Mouse (Mus musculus) forebrain, embryonic 15.5 days (tissue): ENCODE data around the gene Smim26. TPM values are rescaled to one million over a fixed set of nuclear protein-coding genes. Genes with fewer than 3 reads are reported as not detected.
"Not testable (repeated sequence)": the region's sequence is repeated elsewhere in the genome, so short reads cannot be mapped to it uniquely, and the experiment has no call there.

ENCODE experiments used
- ATAC-seq: fragments of 200-750 bp; cut with Nextera tagmentation; replicated peaks from 2 replicates; pipeline ENCODE4 v1.8.0; 2017; ENCODE audit warnings: mild to moderate bottlenecking, moderate TSS enrichment, moderate library complexity
- H3K27ac ChIP-seq: fragments of 300-500 bp; sonication (generic); replicated peaks from 2 replicates; pipeline ENCODE4 v1.5.1; 2015; ENCODE audit warnings: mild to moderate bottlenecking, inconsistent platforms
- H3K27me3 ChIP-seq: fragments of 300-500 bp; sonication (generic); 2 replicates; pipeline ENCODE4 v1.6.1; 2015; ENCODE audit warnings: inconsistent platforms
- H3K36me3 ChIP-seq: fragments of 300-500 bp; sonication (generic); 2 replicates; pipeline ENCODE4 v1.6.1; 2015; ENCODE audit warnings: mild to moderate bottlenecking, inconsistent platforms
- H3K4me1 ChIP-seq: fragments of 300-500 bp; sonication (generic); 2 replicates; pipeline ENCODE4 v1.6.1; 2015; ENCODE audit warnings: inconsistent platforms
- H3K4me2 ChIP-seq: fragments of 300-500 bp; sonication (generic); replicated peaks from 2 replicates; pipeline ENCODE4 v1.6.1; 2015; ENCODE audit warnings: mild to moderate bottlenecking, inconsistent platforms
- H3K4me3 ChIP-seq: fragments of 300-500 bp; sonication (generic); 2 replicates; pipeline ENCODE4 v1.5.1; 2015; ENCODE audit warnings: mild to moderate bottlenecking, inconsistent platforms
- H3K9ac ChIP-seq: fragments of 300-500 bp; sonication (generic); replicated peaks from 2 replicates; pipeline ENCODE4 v1.6.1; 2015; ENCODE audit warnings: mild to moderate bottlenecking, inconsistent platforms
- H3K9me3 ChIP-seq: fragments of 300-500 bp; sonication (generic); 2 replicates; pipeline ENCODE4 v1.6.1; 2016; ENCODE audit warnings: inconsistent platforms
- WGBS: fragments of 180-500 bp; shearing (Covaris S2); methylation state at CpG from one replicate; pipeline ENCODE4 v1.1.7; 2015; ENCODE audit warnings: mixed read lengths; 5-methylcytosine and 5-hydroxymethylcytosine counted together
- polyA plus RNA-seq: library from polyadenylated mRNA; unstranded; fragments of >200 nt; fragmentation: Nextera tagmentation; extraction: Ambion mirVana; gene quantifications from 2 replicates; pipeline ENCODE4 v1.2.1, GENCODE M21; 2015

The Smim26 gene
- polyA plus RNA-seq = 53.5 and 56.9 TPM in 2 replicates

- Histone ChIP-seq H3K4me3 (peak within 1 kb of the TSS; percentile 65), H3K36me3 (peaks cover 7% of the 10 kb centered on the region; the same call in 1 of the 2 replicates), H3K27me3 (no peaks in the 10 kb centered on the region), H3K27ac (no peak within 1 kb of the TSS), H3K4me1 (peaks cover 9% of the 10 kb centered on the region), H3K4me2 (peak within 1 kb of the TSS; percentile 53), H3K9ac (peak within 1 kb of the TSS; percentile 61), H3K9me3 (no peaks in the 10 kb centered on the region)
- ATAC-seq = peak; percentile 98
- 2% methylated on average over 31 of the region's 31 CpGs for WGBS
These were observed at the start of gene Smim26 for GRCm38 (mm10) chr2:144593951-144594651. Smim26 (plus strand) TSS chr2:144594054.

- 74% methylated on average over 6 of the region's 6 CpGs for WGBS
These were observed 49.2 kb upstream of the Smim26 start for GRCm38 (mm10) chr2:144544630-144545029.

GRCm38 (mm10) chr2:144545061-144545460 is 48.8 kb upstream of the Smim26 start:
- Histone ChIP-seq H3K4me2 (no peak overlapping the region), H3K36me3 (peaks cover 54% of the 10 kb centered on the region)
- 93% methylated on average over 2 of the region's 2 CpGs for WGBS

More at GRCm38 (mm10) chr2:144544630-144545029, 49.2 kb upstream of the Smim26 start:
- H3K27me3 ChIP-seq = no peaks in the 10 kb centered on the region
- H3K4me3 ChIP-seq = no peak overlapping the region
- H3K9ac ChIP-seq = no peak overlapping the region
- peaks cover 9% of the 10 kb centered on the region; the same call in 1 of the 2 replicates for H3K4me1 ChIP-seq
- peaks cover 58% of the 10 kb centered on the region for H3K36me3 ChIP-seq
- no peak for ATAC-seq
- no peak overlapping the region for H3K27ac ChIP-seq
- H3K4me2 ChIP-seq = no peak overlapping the region
- H3K9me3 ChIP-seq = no peaks in the 10 kb centered on the region

GRCm38 (mm10) chr2:144545481-144545880 is 48.4 kb upstream of the Smim26 start:
- Histone ChIP-seq H3K36me3 (peaks cover 49% of the 10 kb centered on the region), H3K27ac (no peak overlapping the region), H3K4me1 (peaks cover 15% of the 10 kb centered on the region), H3K4me2 (no peak overlapping the region), H3K27me3 (no peaks in the 10 kb centered on the region), H3K4me3 (no peak overlapping the region), H3K9ac (no peak overlapping the region), H3K9me3 (no peaks in the 10 kb centered on the region)
- no peak for ATAC-seq
- 67% methylated on average over 1 of the region's 1 CpGs for WGBS

More at GRCm38 (mm10) chr2:144545061-144545460, 48.8 kb upstream of the Smim26 start:
- Histone ChIP-seq H3K9me3 (no peaks in the 10 kb centered on the region), H3K27ac (no peak overlapping the region), H3K4me1 (peaks cover 13% of the 10 kb centered on the region), H3K27me3 (no peaks in the 10 kb centered on the region), H3K4me3 (no peak overlapping the region), H3K9ac (no peak overlapping the region)
- no peak for ATAC-seq

GRCm38 (mm10) chr2:144547559-144547958 is 46.3 kb upstream of the Smim26 start:
- H3K27me3 ChIP-seq = no peaks in the 10 kb centered on the region
- no peak overlapping the region for H3K4me3 ChIP-seq
- peaks cover 15% of the 10 kb centered on the region for H3K4me1 ChIP-seq
- H3K36me3 ChIP-seq = peaks cover 36% of the 10 kb centered on the region
- ATAC-seq = no peak
- no peak overlapping the region for H3K4me2 ChIP-seq
- 75% methylated on average over 4 of the region's 4 CpGs for WGBS
- no peaks in the 10 kb centered on the region for H3K9me3 ChIP-seq
- H3K9ac ChIP-seq = no peak overlapping the region
- no peak overlapping the region for H3K27ac ChIP-seq

GRCm38 (mm10) chr2:144550529-144550928 is 43.3 kb upstream of the Smim26 start, which contains the start of gene Rbbp9:
Rbbp9 (minus strand) TSS chr2:144550869.
- H3K9ac ChIP-seq = peak within 1 kb of the TSS; percentile 78
- H3K27me3 ChIP-seq = no peaks in the 10 kb centered on the region
- no peaks in the 10 kb centered on the region for H3K9me3 ChIP-seq
- H3K4me1 ChIP-seq = peaks cover 21% of the 10 kb centered on the region
- peak within 1 kb of the TSS; percentile 69 for H3K4me3 ChIP-seq
- WGBS = under 1% methylated on average over 17 of the region's 17 CpGs
- H3K27ac ChIP-seq = peak within 1 kb of the TSS; percentile 74
- ATAC-seq = peak; percentile 98
- peaks cover 14% of the 10 kb centered on the region; the same call in 1 of the 2 replicates for H3K36me3 ChIP-seq
- H3K4me2 ChIP-seq = peak within 1 kb of the TSS; percentile 48

GRCm38 (mm10) chr2:144553905-144554304 is 39.9 kb upstream of the Smim26 start:
- no peak for ATAC-seq
- Histone ChIP-seq H3K4me2 (no peak overlapping the region), H3K36me3 (no peaks in the 10 kb centered on the region), H3K9me3 (no peaks in the 10 kb centered on the region), H3K4me3 (no peak overlapping the region), H3K27ac (no peak overlapping the region), H3K27me3 (no peaks in the 10 kb centered on the region), H3K9ac (no peak overlapping the region), H3K4me1 (peaks cover 32% of the 10 kb centered on the region)
- WGBS = 91% methylated on average over 3 of the region's 3 CpGs

- Histone ChIP-seq H3K9ac (peak overlapping the region; percentile 54), H3K4me1 (peaks cover 19% of the 10 kb centered on the region), H3K4me2 (peak overlapping the region; percentile 80), H3K9me3 (no peaks in the 10 kb centered on the region), H3K4me3 (peak overlapping the region; percentile 79), H3K27ac (peak overlapping the region; percentile 84), H3K27me3 (no peaks in the 10 kb centered on the region), H3K36me3 (peaks cover 8% of the 10 kb centered on the region)
- ATAC-seq = no peak
- WGBS = 2% methylated on average over 14 of the region's 14 CpGs
These were observed 38.5 kb upstream of the Smim26 start for GRCm38 (mm10) chr2:144555286-144555819.

GRCm38 (mm10) chr2:144555820-144556552 is 37.9 kb upstream of the Smim26 start, which contains the start of gene Sec23b:
Sec23b (plus strand) TSS chr2:144556229.
- H3K27me3 ChIP-seq = no peaks in the 10 kb centered on the region
- peak within 1 kb of the TSS; percentile 79 for H3K4me3 ChIP-seq
- H3K27ac ChIP-seq = peak within 1 kb of the TSS; percentile 84
- peak within 1 kb of the TSS; percentile 80 for H3K4me2 ChIP-seq
- H3K9ac ChIP-seq = peak within 1 kb of the TSS; percentile 71
- no peaks in the 10 kb centered on the region for H3K9me3 ChIP-seq
- peaks cover 19% of the 10 kb centered on the region for H3K4me1 ChIP-seq
- ATAC-seq = peak; percentile 98
- under 1% methylated on average over 44 of the region's 44 CpGs for WGBS
- peaks cover 8% of the 10 kb centered on the region for H3K36me3 ChIP-seq

GRCm38 (mm10) chr2:144588723-144589122 is 5.1 kb upstream of the Smim26 start:
- Histone ChIP-seq H3K4me3 (no peak overlapping the region), H3K27ac (no peak overlapping the region), H3K4me1 (peaks cover 3% of the 10 kb centered on the region), H3K9ac (no peak overlapping the region), H3K4me2 (no peak overlapping the region), H3K9me3 (no peaks in the 10 kb centered on the region), H3K36me3 (peaks cover 52% of the 10 kb centered on the region), H3K27me3 (no peaks in the 10 kb centered on the region)
- ATAC-seq = no peak
- WGBS = 84% methylated on average over 4 of the region's 4 CpGs

- H3K4me2 ChIP-seq, ATAC-seq, H3K27ac ChIP-seq, H3K9ac ChIP-seq, H3K9me3 ChIP-seq, H3K27me3 ChIP-seq, H3K4me1 ChIP-seq, H3K4me3 ChIP-seq: not testable (repeated sequence)
- WGBS = 67% methylated on average over 8 of the region's 8 CpGs
- H3K36me3 ChIP-seq = peaks cover 16% of the 10 kb centered on the region
These were observed 818 bp upstream of the Smim26 start for GRCm38 (mm10) chr2:144593036-144593435.

GRCm38 (mm10) chr2:144598006-144598405 is 4.2 kb downstream of the Smim26 start:
- Histone ChIP-seq H3K4me3 (no peak overlapping the region), H3K4me2 (no peak overlapping the region), H3K27ac (no peak overlapping the region), H3K9me3 (no peaks in the 10 kb centered on the region), H3K9ac (no peak overlapping the region), H3K27me3 (no peaks in the 10 kb centered on the region), H3K36me3 (peaks cover 4% of the 10 kb centered on the region; the same call in 1 of the 2 replicates), H3K4me1 (peaks cover 21% of the 10 kb centered on the region)
- WGBS = 69% methylated on average over 2 of the region's 2 CpGs
- ATAC-seq = no peak
